Mouse (Mus musculus) hematopoietic stem cell, adult 5-6 weeks (primary cell): ENCODE measurements at regions not wholly inside any gene's neighbourhood (a gene's known extent, or its start where the extent isn't known, plus 50 kb on each side); places are given as distances from the start of the nearest gene placed in this dataset.
"Not testable (repeated sequence)": the region's sequence is repeated elsewhere in the genome, so short reads cannot be mapped to it uniquely, and the experiment has no call there.

ENCODE experiments used
- ATAC-seq, 2 experiments: fragments of 125-278 bp in 1 of 2; replicated peaks in 1 of 2; 2 replicates each; pipeline ENCODE4 v1.8.0; 2016 to 2017; ENCODE audit warnings: inconsistent platforms in 2 of 2, mild to moderate bottlenecking in 2 of 2, moderate number of reproducible peaks in 2 of 2, low read depth in 1 of 2, moderate TSS enrichment in 1 of 2; ENCODE audit not compliant: low FRiP score in 2 of 2, poor library complexity in 2 of 2, severe bottlenecking in 2 of 2, insufficient read depth in 1 of 2, low TSS enrichment in 1 of 2

DNA sequence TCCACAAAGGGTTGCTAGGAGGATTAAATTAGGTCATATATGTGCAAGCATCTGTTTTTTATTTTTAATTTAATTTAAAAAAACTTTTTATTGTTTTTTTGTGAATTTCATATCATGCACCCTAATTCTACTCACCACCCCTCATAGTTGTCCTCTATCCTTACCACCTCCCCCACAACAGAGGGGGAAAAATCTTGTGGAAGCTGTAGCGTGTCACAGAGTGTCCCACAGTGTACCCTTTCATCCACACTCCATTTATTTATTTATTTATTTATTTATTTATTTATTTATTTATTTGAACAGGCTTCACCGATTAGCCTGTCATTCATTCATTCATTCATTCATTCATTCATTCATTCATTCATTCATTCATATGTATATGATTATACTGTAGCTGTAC, 177.8 kb downstream of the Wdr20rt start:
- no peak for ATAC-seq

DNA sequence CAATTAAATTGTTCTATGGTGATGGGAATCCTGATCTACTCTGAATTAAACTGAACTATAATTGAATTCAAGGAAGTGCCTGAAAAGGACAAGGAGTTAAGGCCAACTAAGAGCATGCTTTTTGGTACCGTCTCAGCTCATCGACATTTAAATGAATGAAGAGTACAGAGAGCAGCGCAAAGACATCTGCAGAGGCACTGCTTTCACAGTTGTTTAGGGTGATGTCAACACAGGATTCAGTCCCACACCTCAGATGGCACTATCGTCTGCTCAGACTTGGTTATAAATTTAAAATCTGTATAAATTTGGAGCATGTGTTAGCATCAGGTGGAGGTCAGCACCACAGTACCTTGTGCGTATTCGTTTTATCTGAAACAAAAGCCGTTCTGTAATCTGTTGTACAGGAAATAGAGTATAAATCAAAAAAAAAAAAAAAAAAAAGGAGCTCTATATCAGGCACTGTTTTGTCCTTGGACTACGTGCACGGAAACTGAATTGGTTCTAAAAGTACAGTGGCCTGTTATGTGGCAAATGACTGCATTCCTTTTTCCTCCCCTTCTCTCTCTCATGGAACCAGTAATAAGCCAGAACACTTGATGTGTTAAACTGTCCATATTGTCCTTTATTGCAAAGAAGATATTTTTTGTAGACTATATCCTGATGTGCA, 187.8 kb downstream of the Wdr20rt start:
- no peak for ATAC-seq

DNA sequence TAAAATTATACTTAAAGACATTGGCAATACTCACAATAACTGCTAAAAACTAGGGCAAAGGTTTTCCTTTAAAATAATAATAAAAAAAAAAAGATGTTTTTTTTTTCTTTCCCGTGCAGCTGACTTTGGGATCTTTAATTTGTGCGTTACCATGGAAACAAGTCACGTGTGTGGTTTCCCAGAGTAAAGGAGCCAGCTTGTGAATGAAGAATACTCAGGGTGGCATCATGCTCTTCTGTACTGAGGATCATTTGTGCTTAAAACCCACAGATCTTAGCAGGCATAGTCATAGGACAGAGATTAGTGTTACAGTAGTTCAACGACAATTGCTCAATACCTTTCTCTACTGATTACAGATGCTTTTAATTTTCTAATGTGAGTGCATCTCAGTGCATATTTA, 189.1 kb downstream of the Wdr20rt start:
- ATAC-seq, result no peak

DNA sequence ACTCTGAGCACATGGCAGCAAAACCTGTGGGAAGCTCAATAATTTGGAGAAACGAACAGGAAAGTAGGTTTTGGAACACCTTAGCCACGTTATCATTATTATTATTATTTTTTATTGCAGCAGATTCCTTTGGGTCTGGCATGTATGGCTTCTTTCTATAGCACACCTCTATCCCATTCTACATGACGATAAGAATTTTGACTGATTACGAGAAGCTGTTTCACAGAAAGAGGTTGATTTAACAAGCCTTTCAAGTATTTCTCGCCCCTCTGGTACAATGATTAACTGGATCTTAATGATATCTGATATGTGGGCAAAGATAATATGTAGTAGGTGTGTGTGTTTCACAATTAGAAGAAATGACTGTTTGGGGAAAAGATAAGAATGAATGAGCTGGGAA, 191.6 kb downstream of the Wdr20rt start:
- ATAC-seq, result no peak

DNA sequence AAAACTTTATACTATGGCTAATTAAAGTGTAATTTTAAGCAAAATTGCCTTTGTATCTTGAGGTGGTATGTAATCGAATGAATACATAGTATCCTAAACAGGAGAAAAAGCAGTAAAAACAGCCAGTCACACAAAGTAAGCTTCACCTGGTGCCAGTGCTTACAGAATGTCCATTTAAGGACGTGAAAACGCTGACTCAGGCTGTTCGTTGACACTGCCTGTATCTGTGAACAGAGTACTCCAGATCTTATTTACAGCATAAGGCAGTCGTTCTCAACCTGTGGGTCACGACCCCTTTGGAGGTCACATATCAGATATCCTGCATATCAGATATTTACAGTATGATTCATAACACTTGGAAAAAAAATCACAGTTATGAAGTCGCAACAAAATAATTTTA, 194.8 kb downstream of the Wdr20rt start:
- ATAC-seq, result no peak

DNA sequence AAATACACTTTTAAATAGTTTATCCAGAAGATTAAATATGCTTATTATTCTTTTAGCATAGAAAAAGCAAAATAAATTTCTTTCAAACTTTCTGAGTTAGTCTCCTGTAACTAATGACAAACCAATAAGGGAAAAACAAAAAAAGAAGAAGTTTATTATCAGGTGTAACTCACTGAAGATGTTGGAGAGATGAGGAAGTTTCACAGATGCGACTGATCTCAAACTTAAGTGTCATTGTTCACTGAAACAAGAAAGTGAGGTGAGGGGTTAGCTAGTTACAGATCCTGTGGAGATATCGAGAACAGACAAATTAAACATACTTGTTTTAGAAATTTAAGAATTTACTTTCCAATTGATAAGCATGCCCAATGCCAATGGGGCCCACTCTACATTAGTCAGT, 199.2 kb downstream of the Wdr20rt start:
- no peak for ATAC-seq

DNA sequence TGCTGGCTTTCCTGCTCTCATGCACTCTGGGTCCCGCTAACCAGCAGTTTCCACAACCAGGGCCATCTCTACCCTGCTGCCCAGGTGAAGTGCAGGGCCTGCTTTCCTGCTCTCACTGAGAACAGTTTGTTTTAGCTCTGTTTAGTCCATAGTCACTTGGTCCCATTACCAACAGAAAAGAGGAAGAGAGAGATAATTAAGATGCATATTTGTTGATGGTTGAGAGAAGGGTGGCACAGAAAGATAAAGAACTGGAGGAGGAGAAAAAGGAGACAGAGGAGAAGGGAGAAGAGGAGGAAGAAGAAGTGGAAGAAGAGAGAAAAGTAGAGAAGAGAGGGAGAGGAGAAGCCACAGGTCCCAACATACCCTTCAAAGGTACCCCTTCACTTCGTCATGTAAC, 200.1 kb downstream of the Wdr20rt start:
- ATAC-seq, result no peak

DNA sequence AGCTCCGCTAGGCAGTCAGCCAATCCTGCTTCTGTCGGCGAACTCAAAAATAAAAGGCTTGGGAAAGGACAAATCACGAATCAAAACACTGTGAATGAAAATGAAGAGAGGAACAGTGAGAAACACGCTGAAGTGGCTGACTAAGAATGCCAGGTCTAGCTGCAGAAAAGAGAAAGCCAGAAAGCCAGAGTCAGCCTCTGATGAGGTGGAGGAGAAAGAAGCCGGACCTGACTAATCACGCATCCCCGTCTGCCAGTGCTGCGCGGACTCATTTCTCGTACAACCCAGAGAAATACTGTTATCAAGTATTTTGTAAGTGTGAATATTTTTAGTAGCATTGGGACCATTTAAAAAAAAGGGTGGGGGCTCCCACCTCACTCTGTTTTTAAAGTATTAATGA, 201.6 kb downstream of the Wdr20rt start:
- no peak for ATAC-seq

DNA sequence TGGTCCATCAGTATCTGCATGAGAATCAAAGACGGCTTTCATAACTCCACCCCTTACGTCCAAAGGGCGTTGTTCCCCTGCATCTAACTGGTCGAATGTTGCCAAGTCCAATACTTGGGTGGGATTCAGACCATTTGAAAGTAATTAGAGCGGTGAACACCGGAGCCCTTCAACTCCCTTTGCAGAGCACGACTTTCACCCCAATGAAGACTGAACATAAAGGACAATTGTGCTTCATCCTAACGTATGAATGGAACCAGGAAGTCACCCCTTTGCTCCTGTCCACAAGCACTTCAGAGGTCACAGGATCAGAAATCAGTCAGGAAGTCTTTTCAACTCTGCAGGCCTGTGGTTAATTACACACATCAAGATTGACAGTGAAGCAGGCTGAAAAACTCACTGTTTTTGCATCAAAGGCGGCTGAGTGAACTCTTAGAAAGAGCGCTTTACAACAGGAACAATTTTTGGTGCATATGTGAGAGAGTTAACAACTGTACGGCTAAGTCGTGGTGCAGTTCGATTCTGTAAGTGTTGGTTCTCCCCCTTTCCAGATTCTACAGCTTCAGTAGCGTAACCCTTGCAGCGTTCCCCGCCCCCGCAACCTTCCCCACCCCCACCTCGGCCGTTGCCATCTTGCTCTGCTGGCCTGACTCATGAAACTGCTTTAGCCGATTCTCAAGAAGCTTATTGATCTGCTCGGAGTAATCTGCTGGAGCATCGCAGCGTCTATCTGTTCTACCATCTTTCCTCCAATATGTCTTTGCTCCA, 203.1 kb downstream of the Wdr20rt start:
- ATAC-seq, result no peak

DNA sequence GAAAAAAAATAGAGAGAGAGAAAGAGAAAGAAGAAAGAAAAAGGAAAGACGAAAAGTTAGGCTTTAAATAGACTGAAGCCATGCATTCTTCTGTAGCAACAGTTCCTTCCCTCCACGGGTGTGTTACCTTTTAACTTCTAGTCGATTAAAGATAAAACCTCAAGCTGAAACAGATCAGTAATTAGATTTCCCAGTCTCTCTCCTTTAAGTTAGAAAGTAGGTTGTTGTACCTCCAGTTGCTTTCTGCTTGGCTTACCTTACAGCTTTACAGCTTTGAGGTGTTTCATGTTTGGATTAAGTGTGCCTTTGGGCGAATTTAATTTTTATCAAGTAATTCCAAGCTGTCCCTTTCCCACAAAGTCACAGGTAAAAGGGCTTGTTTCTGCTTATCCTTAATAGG, 225.5 kb downstream of the Wdr20rt start:
- ATAC-seq, result no peak

DNA sequence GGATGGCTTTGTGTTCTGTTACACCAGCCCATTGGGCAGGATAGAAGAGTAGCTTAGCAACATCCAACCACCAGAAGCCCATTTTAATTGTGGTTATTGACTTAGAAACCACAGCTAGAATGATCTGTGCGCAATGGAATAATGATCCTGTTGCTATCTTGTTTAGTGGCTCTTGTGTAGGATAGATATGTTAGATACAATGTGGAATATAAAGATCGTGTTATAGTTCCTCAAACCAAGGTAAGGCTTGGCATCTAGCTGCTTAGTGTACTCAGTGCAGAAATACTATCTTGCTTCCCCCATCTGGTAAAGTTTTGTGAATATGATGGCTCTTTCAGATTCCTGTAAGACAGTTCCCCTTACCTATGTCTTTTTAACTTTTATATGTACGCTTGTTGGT, 230.4 kb downstream of the Wdr20rt start:
- ATAC-seq, result no peak

DNA sequence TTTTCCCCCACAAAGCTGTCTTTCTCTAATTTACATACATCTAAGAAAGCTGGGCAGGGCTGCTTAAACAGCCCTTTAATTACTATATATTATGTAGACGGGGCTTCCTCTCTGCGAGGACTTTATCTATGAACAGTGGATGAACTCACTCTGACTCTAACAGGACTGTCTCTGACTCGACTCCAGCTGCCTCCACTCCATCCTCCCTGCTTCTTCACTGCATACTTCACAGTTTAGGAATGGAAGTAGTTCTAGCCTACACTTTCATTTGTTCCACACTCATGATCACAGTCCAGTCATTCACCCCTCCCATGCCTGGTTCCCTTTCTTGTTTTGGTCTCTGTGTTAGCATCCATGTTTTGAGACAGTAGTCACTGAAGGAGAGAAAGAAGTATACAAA, 231.6 kb downstream of the Wdr20rt start:
- ATAC-seq, result no peak

DNA sequence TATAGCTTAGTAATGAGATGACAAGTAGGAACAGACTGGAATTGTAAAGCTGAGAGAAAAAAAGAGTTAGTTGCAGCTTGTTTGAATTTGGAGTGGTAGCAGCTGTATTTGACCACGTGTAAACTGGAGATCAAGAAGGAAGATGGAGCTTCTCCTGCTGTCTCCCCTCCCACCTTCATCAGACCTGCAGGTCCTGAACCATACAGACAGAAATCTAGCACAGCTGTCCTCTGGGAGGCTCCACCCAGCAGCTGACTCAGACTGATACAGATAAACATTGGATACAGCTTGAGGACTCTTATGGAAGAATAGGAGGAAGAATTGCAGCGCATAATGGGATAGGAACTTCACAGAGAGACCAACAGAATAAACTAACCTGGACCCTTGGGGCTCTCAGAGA, 238.9 kb downstream of the Wdr20rt start:
- no peak for ATAC-seq

DNA sequence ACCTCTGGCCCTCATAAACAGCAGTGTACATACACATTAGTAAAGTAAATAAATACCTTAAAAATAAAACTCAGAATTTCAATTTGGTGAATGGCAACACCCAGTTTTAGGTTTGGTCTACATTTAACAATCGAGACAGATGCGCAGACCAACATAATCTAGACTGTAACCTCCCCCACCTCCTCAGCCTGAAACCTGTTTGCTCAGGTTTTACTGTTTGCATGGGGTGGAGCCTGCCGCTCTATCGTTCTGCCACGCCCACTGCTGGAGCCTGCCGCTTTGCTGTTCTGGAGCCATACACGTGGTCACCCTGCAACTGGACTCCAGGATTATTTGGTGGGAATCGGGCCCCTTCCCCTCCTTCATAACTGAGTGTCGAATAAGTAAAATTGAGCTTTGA, 253.4 kb downstream of the Wdr20rt start:
- ATAC-seq, result not testable (repeated sequence)

DNA sequence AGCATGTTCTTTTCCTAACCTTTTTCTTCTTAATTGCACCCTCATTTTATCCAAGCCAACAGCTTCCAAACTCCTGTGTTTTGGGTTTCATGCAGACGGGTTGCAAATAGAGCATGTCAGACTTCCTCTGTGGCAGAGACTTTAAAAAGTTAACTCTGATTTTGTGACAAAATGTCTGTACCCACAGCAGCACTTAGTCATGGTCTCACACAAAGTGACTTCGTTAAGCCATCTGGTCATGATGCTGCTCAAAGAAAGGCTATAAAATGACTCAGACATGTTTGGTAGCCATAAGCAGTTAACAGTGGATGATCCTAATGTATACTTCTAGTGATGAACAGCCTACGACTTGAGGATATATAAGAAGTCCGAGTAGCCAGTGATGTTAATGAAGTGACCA, 255.5 kb downstream of the Wdr20rt start:
- ATAC-seq, result no peak

DNA sequence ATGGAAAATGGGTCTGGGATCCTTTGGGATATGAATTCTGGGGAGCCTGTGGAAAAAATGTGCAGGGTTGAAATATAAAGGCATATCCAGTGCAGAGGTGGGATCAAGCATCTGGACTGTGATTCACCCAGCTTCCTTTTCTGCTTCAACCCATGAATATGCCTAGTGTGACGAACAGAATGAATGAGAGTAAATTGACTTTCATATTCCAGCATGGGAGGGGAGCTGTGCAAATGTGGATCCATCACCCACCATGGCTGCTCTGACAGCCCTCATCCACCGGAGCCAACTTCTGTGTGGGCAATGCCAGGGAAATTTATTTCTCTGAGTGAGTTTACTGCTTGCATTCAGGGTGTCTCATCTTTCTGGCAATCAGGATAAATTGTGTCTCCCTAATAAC, 265.8 kb downstream of the Wdr20rt start:
- ATAC-seq, result no peak

DNA sequence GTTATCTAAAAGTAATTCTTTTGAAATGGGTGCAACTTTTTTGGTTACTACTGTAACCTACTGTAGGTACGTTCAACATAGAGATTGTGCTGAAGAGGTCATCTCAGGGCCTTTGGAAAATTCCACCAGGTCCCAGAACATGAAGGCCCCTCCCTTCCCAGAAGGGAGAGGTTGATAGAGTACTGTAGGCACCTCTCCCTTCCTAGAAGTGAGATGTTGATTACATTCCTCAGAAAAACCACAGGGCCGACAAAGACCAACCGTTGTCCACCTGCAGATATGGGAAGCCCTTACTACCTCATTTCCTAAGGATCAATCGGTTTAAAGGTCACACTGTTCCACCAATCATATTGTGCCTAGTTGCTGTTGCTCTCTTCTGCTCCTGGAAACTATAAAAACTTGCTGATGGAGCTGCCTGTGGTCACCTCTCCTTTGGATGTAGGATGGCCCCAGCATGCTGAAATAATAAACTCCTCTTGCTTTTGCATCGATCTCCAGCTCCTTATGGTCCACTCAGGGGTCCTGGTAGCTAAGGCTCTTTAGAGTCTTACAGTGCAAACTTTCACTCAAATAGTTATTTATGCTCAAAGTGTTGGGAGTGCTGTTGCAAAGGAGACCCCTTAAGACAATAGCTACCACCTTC, 269.2 kb downstream of the Wdr20rt start:
- no peak for ATAC-seq

DNA sequence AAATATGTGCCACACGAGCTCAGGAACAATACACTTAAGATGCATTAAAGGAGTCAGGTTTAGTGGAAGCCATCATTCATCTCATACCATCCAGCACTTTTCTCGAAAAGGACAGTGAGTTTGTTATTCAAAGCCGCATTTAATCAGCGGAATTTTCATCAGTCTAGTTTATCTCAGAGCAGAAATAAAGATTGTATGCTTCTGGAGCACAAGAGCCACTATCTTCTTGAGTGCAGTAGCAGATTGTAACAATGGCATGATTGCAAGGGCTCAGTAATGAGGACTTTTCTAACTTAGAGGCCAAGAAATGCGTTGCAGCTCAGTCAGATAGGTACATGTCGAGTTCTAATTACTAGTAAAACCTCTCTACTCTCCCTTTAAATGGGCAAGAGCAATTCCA, 271.3 kb downstream of the Wdr20rt start:
- no peak for ATAC-seq

DNA sequence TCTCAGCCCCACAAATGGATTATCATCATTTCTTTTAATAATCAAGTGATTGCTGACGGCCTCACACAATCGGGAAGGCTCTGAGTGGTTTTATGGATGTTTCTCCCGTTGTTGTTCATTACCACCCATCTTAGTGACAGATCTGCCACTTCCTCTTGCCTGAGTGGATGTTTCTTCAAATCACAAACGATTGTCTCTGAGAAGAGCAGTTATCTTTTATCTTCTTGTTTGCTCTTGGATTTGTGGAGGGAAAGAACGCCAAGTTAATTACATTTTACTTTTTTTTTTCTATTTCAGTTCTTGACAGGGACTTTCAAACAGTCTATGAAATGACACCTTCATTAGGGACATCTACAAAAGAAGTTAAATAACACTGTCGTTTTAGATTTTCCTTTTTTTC, 272.3 kb downstream of the Wdr20rt start:
- ATAC-seq, result no peak
